Mouse (Mus musculus): ENCODE measurements around the gene Daglb. TPM values are rescaled to one million over a fixed set of nuclear protein-coding genes. Genes with fewer than 3 reads are reported as not detected.

Daglb gene
- polyA plus RNA-seq, 1 experiment from 2014 or later: 9.3 TPM

Other genes starting within 250 kb of the Daglb start
- gene Spdye4a, start 237.7 kb upstream of the Daglb start, polyA plus RNA-seq (2015; fragmentation: Nextera tagmentation; extraction: Ambion mirVana): not detected in 2 replicates
- gene Zfp12, start 229.4 kb upstream of the Daglb start, polyA plus RNA-seq (2015; fragmentation: Nextera tagmentation; extraction: Ambion mirVana): 7.5 and 7.8 TPM in 2 replicates
- gene Zfp316, start 194.6 kb upstream of the Daglb start, polyA plus RNA-seq (2015; fragmentation: Nextera tagmentation; extraction: Ambion mirVana): 1.5 and 1.9 TPM in 2 replicates
- not detected in 2 replicates for gene Zfp853, start 171.0 kb upstream of the Daglb start, polyA plus RNA-seq (2015; fragmentation: Nextera tagmentation; extraction: Ambion mirVana)
- gene E130309D02Rik, start 149.2 kb upstream of the Daglb start, polyA plus RNA-seq (2015; fragmentation: Nextera tagmentation; extraction: Ambion mirVana): 24.0 TPM in 2 replicates
- 57.0 and 58.7 TPM in 2 replicates for gene Zdhhc4, start 135.3 kb upstream of the Daglb start, polyA plus RNA-seq (2015; fragmentation: Nextera tagmentation; extraction: Ambion mirVana)
- 0.08 TPM in 1 of 2 replicates, not detected in the other for gene Grid2ip, start 107.2 kb upstream of the Daglb start, polyA plus RNA-seq (2015; fragmentation: Nextera tagmentation; extraction: Ambion mirVana)
- gene Kdelr2, start 60.7 kb upstream of the Daglb start, polyA plus RNA-seq (2015; fragmentation: Nextera tagmentation; extraction: Ambion mirVana): 194 and 203 TPM in 2 replicates
- 340 and 342 TPM in 2 replicates for gene Rac1, start 63.5 kb downstream of the Daglb start, polyA plus RNA-seq (2015; fragmentation: Nextera tagmentation; extraction: Ambion mirVana)
- gene Cyth3, start 157.9 kb downstream of the Daglb start, polyA plus RNA-seq (2015; fragmentation: Nextera tagmentation; extraction: Ambion mirVana): 59.2 and 59.4 TPM in 2 replicates